Mouse (Mus musculus) erythroblast, embryonic 14.5 days (primary cell): ENCODE results near the gene Krt19. TPM values are rescaled to one million over a fixed set of nuclear protein-coding genes. Genes with fewer than 3 reads are reported as not detected.

Source experiments
- H3K27me3 ChIP-seq: 2 replicates; pipeline ENCODE4 v1.6.1; 2012; ENCODE audit warnings: inconsistent platforms; ENCODE audit not compliant: control insufficient read depth
- H3K36me3 ChIP-seq: 2 replicates; pipeline ENCODE4 v1.6.1; 2012; ENCODE audit warnings: mild to moderate bottlenecking, inconsistent platforms; ENCODE audit not compliant: control insufficient read depth
- H3K4me1 ChIP-seq: 2 replicates; pipeline ENCODE4 v1.6.1; 2012; ENCODE audit warnings: inconsistent platforms; ENCODE audit not compliant: control insufficient read depth
- H3K4me3 ChIP-seq: replicated peaks from 2 replicates; pipeline ENCODE3; 2012; ENCODE audit warnings: moderate library complexity, mild to moderate bottlenecking, inconsistent platforms
- H3K9me3 ChIP-seq: 2 replicates; pipeline ENCODE4 v1.6.1; 2012; ENCODE audit warnings: low read length, inconsistent platforms, mixed read lengths; ENCODE audit not compliant: control insufficient read depth
- GATA1 ChIP-seq: IDR thresholded peaks from 2 replicates; pipeline ENCODE4 v1.6.1; 2012; ENCODE audit warnings: low read length, inconsistent platforms, mixed read lengths
- TAL1 ChIP-seq: IDR thresholded peaks from 3 replicates; pipeline ENCODE4 v1.6.1; 2012; ENCODE audit warnings: low read length, inconsistent platforms, mixed read lengths
- polyA plus RNA-seq: library from polyadenylated mRNA; stranded (reverse); fragments of >175 nt; gene quantifications from 2 replicates; pipeline ENCODE4 v1.2.3, GENCODE M21; 2012

Krt19 gene
- polyA plus RNA-seq, 1 experiment: not detected

GRCm38 (mm10) chr11:100139391-100139790 lies 9.1 kb downstream of the Krt19 start:
- TF ChIP-seq TAL1 (no peak), GATA1 (no peak)
- H3K9me3 ChIP-seq: no peaks in the 10 kb centered on the region
- H3K36me3 ChIP-seq: no peaks in the 10 kb centered on the region
- peaks cover 3% of the 10 kb centered on the region for H3K27me3 ChIP-seq
- H3K4me3 ChIP-seq: no peak overlapping the region
- H3K4me1 ChIP-seq: peaks cover under 1% of the 10 kb centered on the region; the same call in 1 of the 2 replicates

GRCm38 (mm10) chr11:100138809-100139208 lies 9.7 kb downstream of the Krt19 start:
- Histone ChIP-seq H3K9me3 (no peaks in the 10 kb centered on the region), H3K4me3 (no peak overlapping the region), H3K36me3 (no peaks in the 10 kb centered on the region), H3K4me1 (peaks cover 6% of the 10 kb centered on the region), H3K27me3 (no peaks in the 10 kb centered on the region; the same call in 1 of the 2 replicates)
- TF ChIP-seq TAL1: no peak
- no peak for TF ChIP-seq GATA1

GRCm38 (mm10) chr11:100137693-100138092 lies 10.8 kb downstream of the Krt19 start:
- no peaks in the 10 kb centered on the region for H3K27me3 ChIP-seq
- TF ChIP-seq GATA1 (no peak), TAL1 (no peak)
- no peaks in the 10 kb centered on the region for H3K9me3 ChIP-seq
- H3K36me3 ChIP-seq: no peaks in the 10 kb centered on the region
- no peak overlapping the region for H3K4me3 ChIP-seq
- peaks cover 12% of the 10 kb centered on the region for H3K4me1 ChIP-seq

GRCm38 (mm10) chr11:100136559-100136958 lies 11.9 kb downstream of the Krt19 start:
- Histone ChIP-seq H3K36me3 (no peaks in the 10 kb centered on the region), H3K4me1 (peaks cover 17% of the 10 kb centered on the region), H3K27me3 (no peaks in the 10 kb centered on the region), H3K9me3 (no peaks in the 10 kb centered on the region), H3K4me3 (no peak overlapping the region)
- no peak for TF ChIP-seq TAL1
- TF ChIP-seq GATA1: no peak

- Histone ChIP-seq H3K4me3 (no peak within 1 kb of the TSS), H3K36me3 (no peaks in the 10 kb centered on the region), H3K9me3 (no peaks in the 10 kb centered on the region), H3K27me3 (no peaks in the 10 kb centered on the region), H3K4me1 (peaks cover 18% of the 10 kb centered on the region)
- no peak for TF ChIP-seq GATA1
- TF ChIP-seq TAL1: no peak
These were observed 12.7 kb downstream of the Krt19 start, which contains the start of gene Krt15 for GRCm38 (mm10) chr11:100135731-100136130. Krt15 (minus strand) TSS chr11:100135928.

- no peaks in the 10 kb centered on the region for H3K36me3 ChIP-seq
- TF ChIP-seq TAL1 (no peak), GATA1 (no peak)
- no peaks in the 10 kb centered on the region for H3K27me3 ChIP-seq
- peaks cover 21% of the 10 kb centered on the region for H3K4me1 ChIP-seq
- H3K4me3 ChIP-seq: no peak overlapping the region
- no peaks in the 10 kb centered on the region for H3K9me3 ChIP-seq
These were observed 23.6 kb downstream of the Krt19 start for GRCm38 (mm10) chr11:100124901-100125300.

- Histone ChIP-seq H3K4me1 (peaks cover 9% of the 10 kb centered on the region), H3K27me3 (no peaks in the 10 kb centered on the region), H3K36me3 (no peaks in the 10 kb centered on the region), H3K4me3 (no peak within 1 kb of the TSS), H3K9me3 (no peaks in the 10 kb centered on the region)
- TF ChIP-seq TAL1: no peak
- TF ChIP-seq GATA1: no peak
These were observed 27.0 kb downstream of the Krt19 start, which contains the start of gene Krt13 for GRCm38 (mm10) chr11:100121466-100121865. Krt13 (minus strand) TSS chr11:100121566.

GRCm38 (mm10) chr11:100120331-100120730 lies 28.1 kb downstream of the Krt19 start:
- H3K36me3 ChIP-seq: no peaks in the 10 kb centered on the region
- no peaks in the 10 kb centered on the region for H3K9me3 ChIP-seq
- H3K27me3 ChIP-seq: no peaks in the 10 kb centered on the region
- no peak overlapping the region for H3K4me3 ChIP-seq
- TF ChIP-seq GATA1: no peak
- TF ChIP-seq TAL1: no peak
- peaks cover 4% of the 10 kb centered on the region for H3K4me1 ChIP-seq

- no peaks in the 10 kb centered on the region for H3K27me3 ChIP-seq
- H3K4me1 ChIP-seq: no peaks in the 10 kb centered on the region
- H3K9me3 ChIP-seq: no peaks in the 10 kb centered on the region
- no peak for TF ChIP-seq TAL1
- TF ChIP-seq GATA1: no peak
- H3K36me3 ChIP-seq: no peaks in the 10 kb centered on the region
- H3K4me3 ChIP-seq: no peak overlapping the region
These were observed 34.8 kb downstream of the Krt19 start for GRCm38 (mm10) chr11:100113742-100114029.
